Mouse (Mus musculus): ENCODE results near the gene Arsk.

The Arsk gene

DNA sequence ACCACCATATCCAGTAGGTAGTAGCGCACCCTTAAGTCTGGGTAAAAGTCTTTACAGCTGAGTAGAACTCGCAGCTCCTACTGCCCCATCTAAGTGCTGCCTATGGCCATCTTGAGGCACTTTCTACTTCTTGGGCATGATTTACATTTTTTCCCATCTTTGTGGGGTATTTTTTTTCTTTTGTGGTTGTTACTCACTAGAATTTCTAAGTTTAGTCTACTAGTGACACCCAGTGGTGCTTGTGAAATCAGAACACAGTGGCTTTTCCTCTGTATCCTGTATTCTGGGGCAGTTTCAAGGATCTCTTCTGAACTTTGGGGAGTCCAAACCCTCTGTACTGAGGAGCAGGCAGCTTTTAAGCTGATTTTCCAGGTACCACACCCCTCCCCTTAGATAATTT is 76.7 kb downstream of the Arsk start:
- no peak for DNase-seq

DNA sequence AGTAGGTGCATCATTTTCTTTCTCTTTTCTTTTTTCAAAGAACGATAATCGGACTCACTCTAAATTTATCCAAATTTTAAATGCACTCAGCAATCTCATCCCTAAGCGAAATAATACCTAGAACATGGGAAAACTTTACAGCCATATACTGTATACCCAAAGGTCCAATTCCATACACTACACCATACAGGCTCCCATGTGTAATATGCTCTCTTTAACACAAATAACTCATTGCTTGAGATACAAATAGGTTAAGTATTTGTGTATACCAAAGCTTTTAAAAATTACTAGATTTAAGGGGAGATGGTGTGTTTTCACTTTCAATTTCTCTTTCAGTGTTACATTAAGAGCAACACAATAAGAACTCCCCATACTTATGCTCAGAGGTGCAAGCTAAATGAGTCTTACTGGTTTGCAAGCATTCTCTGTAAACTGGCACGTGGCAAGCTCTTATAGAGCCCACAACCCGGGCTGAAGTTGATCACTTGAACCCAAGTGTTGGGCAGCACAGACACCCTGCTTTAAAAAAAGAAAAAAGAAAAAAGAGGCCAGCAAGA is 79.5 kb downstream of the Arsk start:
- no peak for DNase-seq

DNA sequence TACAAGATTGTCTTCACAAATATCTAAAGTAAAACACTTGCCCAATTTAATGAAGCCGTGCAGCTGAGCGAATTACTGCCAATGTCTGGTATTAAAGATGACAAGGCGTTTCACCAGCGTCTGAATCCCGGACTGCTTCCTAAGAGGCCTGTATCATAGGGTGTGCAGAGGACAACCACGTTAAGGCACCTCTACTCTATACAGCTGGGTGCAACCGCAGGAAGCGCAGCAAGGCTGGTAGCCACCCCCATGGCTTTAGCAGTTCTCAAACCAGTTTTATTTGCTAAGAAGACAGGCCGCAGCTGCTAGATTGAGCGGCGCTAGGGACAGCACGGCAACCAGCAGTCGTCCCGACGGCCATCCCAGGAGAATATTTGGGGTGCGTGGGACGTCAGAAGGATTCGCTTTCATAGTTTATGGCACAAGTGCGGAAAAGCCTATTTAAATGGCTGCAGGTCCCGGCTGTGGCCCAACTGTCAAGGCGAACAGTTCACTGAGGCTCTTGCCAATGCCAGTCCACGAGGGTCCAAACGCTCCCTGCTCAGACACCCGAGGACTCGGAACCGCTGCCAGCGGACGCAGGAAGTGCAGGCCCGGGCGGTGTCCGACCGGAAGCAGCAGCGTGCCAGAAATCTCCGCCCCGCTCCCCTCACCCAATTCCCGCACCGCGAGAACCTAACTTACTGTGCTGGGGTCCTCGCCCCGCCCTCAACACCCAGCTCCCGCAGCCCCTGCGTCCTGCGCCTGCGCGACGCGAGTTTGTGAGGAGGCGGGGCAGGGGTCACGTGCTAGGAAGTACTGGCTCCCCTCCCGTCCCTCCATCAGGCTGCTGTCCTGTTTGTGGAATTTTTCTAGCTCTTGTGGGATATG is 80.3 kb downstream of the Arsk start, which contains the start of gene Rfesd:
Rfesd (minus strand) TSS at position 746 of the 870 bp plus-strand sequence.
- peak; percentile 93 for DNase-seq

DNA sequence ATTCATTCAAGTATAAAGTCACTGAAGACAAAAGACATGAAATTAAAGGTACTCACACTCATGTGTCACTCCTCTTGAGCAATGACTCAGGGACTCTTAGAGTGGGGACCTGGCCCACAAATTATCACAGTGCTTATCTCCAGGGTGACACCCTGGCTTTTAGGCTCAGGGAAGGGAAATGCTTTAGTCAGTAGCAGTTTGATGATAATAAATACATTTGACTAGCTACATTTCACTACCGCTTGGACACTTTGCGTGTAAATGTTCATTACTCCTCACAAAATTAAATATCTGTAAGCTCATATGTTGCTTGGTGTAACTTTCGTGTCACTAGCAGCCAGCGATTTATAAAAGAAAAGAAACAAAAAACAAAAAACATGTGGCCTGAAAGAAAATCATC is 81.0 kb downstream of the Arsk start:
- no peak for DNase-seq

DNA sequence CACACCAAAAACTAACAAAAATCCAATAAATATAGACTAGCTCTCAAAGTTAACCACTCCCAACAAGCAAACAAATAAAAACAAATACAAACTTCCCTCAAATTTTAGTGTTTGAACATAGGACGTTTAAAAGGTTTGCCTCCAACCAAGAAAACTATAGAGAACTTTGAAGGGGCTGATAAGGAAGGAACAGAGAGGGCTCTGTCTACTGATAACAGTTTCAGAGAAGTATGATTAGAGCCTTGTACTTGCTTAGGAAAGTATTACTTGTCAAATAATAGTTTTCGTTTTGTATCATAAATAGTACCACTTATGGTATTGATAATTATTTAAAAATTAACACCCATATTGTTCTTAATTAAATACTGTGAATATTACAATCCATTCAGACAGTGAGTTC is 83.9 kb downstream of the Arsk start:
- no peak for DNase-seq

All from cerebellum, adult 8-10 months (tissue).